Mouse (Mus musculus): ENCODE results near the gene Twsg1. TPM values are rescaled to one million over a fixed set of nuclear protein-coding genes. Genes with fewer than 3 reads are reported as not detected.

The Twsg1 gene
- total and polyA plus RNA-seq, 3 experiments: 17.0 to 17.7 TPM; not detected in 1

DNA sequence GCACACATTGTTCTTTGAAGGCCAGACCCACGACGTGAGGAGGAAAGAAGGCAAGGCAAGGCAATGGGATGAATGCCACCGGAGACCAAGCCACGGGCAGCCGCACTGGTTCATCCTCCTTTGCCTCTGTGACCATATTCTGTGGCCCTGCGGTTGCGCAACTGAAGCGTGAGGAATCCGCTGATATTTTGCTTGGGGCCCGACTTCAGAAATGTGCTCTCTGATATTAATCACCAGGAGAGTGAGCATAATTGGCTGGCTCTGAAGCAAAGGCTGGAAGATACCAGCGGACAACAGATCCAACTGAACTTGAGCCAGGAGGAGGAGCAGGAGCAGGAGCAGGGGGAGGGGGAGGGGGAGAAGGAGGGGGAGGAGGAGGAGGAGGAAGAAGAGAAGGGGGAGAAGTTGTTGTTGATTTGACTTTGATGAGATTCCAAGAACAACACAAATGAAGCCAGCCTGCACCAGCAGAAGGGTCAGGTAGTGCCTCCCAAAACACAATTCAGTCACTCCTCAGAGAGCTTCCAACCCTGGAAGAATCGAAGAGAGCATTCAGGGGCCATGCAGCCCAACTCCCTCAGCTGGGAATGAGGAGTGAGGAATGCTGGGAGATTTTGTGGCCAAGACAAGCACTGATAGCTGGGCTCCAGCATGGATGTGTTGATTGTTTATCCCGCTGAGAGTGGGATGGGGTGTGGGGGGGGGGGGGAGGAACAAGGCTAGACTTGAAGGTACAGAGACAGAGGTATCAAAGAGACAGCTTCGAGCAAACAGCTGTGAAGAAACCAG, 6.2 kb upstream of the Twsg1 start (continued):
- TF ChIP-seq TCF12 (IDR thresholded peaks at IDR 0.05; ENCODE audit: low read depth, low read length): peak; percentile 48; the same call in 1 of the 2 replicates
- TF ChIP-seq MAX (IDR thresholded peaks at IDR 0.05; ENCODE audit: low read length): peak; percentile 65; the same call in 1 of the 2 replicates
- TF ChIP-seq SMC3 (IDR thresholded peaks at IDR 0.05; ENCODE audit: low read depth, low read length): no peak
- peak in 1 of 2 experiments; percentile 38; a peak in 1 of 4 replicates for TF ChIP-seq POLR2A (IDR thresholded peaks at IDR 0.05; ENCODE audit: control insufficient read depth in 1 of 2, insufficient read depth in 1 of 2, low read depth in 1 of 2, low read length in 2 of 2, poor library complexity in 1 of 2)
- peak; percentile 63 for TF ChIP-seq GATA1 (IDR thresholded peaks at IDR 0.05; ENCODE audit: low read depth, low read length)
- TF ChIP-seq CHD2 (IDR thresholded peaks at IDR 0.05; ENCODE audit: low read length): no peak
- TF ChIP-seq SIN3A (IDR thresholded peaks at IDR 0.05; ENCODE audit: low read length): peak; percentile 65

DNA sequence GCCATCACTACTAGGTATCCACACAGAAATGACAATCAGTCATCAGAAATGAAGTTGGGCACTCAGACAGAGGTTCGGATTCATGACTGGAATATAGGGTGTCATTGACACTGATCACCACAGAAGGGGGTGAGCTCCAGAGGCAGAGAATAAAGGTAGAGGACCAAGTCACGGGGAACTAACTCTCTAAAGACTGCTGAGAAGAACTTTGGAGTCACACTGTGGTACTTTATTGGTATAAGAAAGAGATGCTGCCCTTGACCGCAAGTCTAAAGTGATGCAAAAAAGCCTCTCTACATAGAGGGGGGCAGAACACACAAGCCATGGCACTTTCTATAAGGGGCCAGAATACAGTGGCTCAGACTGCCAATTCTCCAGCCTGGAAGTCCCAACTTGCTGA, 5.1 kb upstream of the Twsg1 start:
- Histone ChIP-seq H3K4me1 (ENCODE audit: control insufficient read depth in 1 of 2, insufficient read depth in 2 of 2, low read length in 2 of 2) (peaks cover 12 to 32% of the 10 kb centered on the region in 2 experiments), H3K9me3 (replicated peaks; ENCODE audit: insufficient read depth, low read length) (no peaks in the 10 kb centered on the region), H3K79me2 (ENCODE audit: control insufficient read depth, insufficient read depth, low read length, poor library complexity) (no peaks in the 10 kb centered on the region), H3K27ac (ENCODE audit: control insufficient read depth, low read depth, low read length) (no peak overlapping the region), H3K36me3 (ENCODE audit: control insufficient read depth in 1 of 2, insufficient read depth in 2 of 2, low read length in 2 of 2) (peaks cover 0 to 23% of the 10 kb centered on the region in 2 experiments; a peak in 2 of 4 replicates), H3K4me3 (ENCODE audit: control insufficient read depth in 1 of 2, insufficient read depth in 1 of 2, low read depth in 2 of 2, low read length in 2 of 2) (no peak overlapping the region), H3K27me3 (ENCODE audit: control insufficient read depth in 1 of 2, insufficient read depth in 2 of 2, low read length in 2 of 2) (no peaks in the 10 kb centered on the region), H3K9ac (ENCODE audit: control insufficient read depth, low read depth, low read length, poor library complexity, severe bottlenecking) (no peak overlapping the region)
- no peak for DNase-seq (ENCODE audit: low read depth, low spot score)
- TF ChIP-seq POLR2AphosphoS2 (IDR thresholded peaks at IDR 0.05; ENCODE audit: low read length) (no peak), MAFK (IDR thresholded peaks at IDR 0.05; ENCODE audit: borderline replicate concordance, low read depth, low read length) (no peak), ZMIZ1 (IDR thresholded peaks at IDR 0.05; ENCODE audit: low read depth, low read length) (no peak), MYB (IDR thresholded peaks at IDR 0.05; ENCODE audit: low read depth, low read length) (no peak)

DNA sequence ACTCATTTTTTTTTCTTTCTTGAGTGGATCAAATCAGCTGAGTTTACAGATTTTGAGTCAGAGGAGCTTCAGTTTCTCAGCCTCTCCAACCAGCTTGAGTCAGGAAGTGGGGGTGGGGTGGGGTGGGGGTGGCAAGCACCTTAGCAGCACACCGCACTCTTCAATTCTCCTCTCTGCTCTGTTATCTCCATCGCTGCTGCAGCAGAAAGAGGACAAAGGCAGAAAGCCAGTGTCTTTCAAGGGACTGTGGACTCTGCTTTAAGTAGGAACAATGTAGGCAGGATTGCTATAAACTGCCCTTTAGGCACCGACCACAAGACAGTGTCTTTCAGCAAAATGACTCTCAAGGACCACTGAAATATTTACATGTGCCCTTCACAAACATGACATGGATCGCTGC, 2.9 kb upstream of the Twsg1 start:
- peak; percentile 53 for DNase-seq (ENCODE audit: low read depth, low spot score)
- Histone ChIP-seq H3K4me1 (ENCODE audit: control insufficient read depth in 1 of 2, insufficient read depth in 2 of 2, low read length in 2 of 2) (peaks cover 12 to 33% of the 10 kb centered on the region in 2 experiments), H3K9me3 (replicated peaks; ENCODE audit: insufficient read depth, low read length) (no peaks in the 10 kb centered on the region), H3K79me2 (ENCODE audit: control insufficient read depth, insufficient read depth, low read length, poor library complexity) (peaks cover 5% of the 10 kb centered on the region), H3K9ac (ENCODE audit: control insufficient read depth, low read depth, low read length, poor library complexity, severe bottlenecking) (peak overlapping the region; percentile 46), H3K36me3 (ENCODE audit: control insufficient read depth in 1 of 2, insufficient read depth in 2 of 2, low read length in 2 of 2) (peaks cover 0 to 27% of the 10 kb centered on the region in 2 experiments; a peak in 2 of 4 replicates), H3K27ac (ENCODE audit: control insufficient read depth, low read depth, low read length) (peak overlapping the region; percentile 20), H3K4me3 (ENCODE audit: control insufficient read depth in 1 of 2, insufficient read depth in 1 of 2, low read depth in 2 of 2, low read length in 2 of 2) (peak overlapping the region; percentile 49 to 50), H3K27me3 (ENCODE audit: control insufficient read depth in 1 of 2, insufficient read depth in 2 of 2, low read length in 2 of 2) (no peaks in the 10 kb centered on the region)
- TF ChIP-seq ZMIZ1 (IDR thresholded peaks at IDR 0.05; ENCODE audit: low read depth, low read length): no peak
- TF ChIP-seq RAD21 (IDR thresholded peaks at IDR 0.05; ENCODE audit: low read depth, low read length): no peak
- no peak for TF ChIP-seq MAZ (IDR thresholded peaks at IDR 0.05; ENCODE audit: low read depth, low read length)
- no peak for TF ChIP-seq JUND (IDR thresholded peaks at IDR 0.05; ENCODE audit: low read depth, low read length)
- TF ChIP-seq ETS1 (IDR thresholded peaks at IDR 0.05; ENCODE audit: low read depth, low read length): 0 out of 2 replicates have a peak, but pooled peaks have one; percentile 3
- TF ChIP-seq HCFC1 (IDR thresholded peaks at IDR 0.05; ENCODE audit: low read depth, low read length): no peak
- no peak for TF ChIP-seq TBP (IDR thresholded peaks at IDR 0.05; ENCODE audit: low read depth, low read length)
- peak; percentile 8; the same call in 1 of the 2 replicates for TF ChIP-seq SIN3A (IDR thresholded peaks at IDR 0.05; ENCODE audit: low read length)
- TF ChIP-seq CTCF (IDR thresholded peaks at IDR 0.05 in 2 of 3, conservative IDR thresholded peaks at IDR 0.05 in 1 of 3; ENCODE audit: control insufficient read depth in 1 of 3, insufficient read depth in 1 of 3, low read depth in 2 of 3, low read length in 3 of 3, poor library complexity in 1 of 3, severe bottlenecking in 1 of 3): no peak
